Mouse (Mus musculus): ENCODE results near the gene Olfr1230. TPM values are rescaled to one million over a fixed set of nuclear protein-coding genes. Genes with fewer than 3 reads are reported as not detected.

Olfr1230 gene
- polyA plus RNA-seq (2017; shearing (Covaris generic)), result not detected

GRCm38 (mm10) chr2:89297168-89297567, at the start of gene Olfr1230:
Olfr1230 (minus strand) TSS chr2:89297268.

GRCm38 (mm10) chr2:89342298-89342697, 45.2 kb upstream of the Olfr1230 start, which contains the start of gene Olfr1233:
Olfr1233 (minus strand) TSS chr2:89342398.

GRCm38 (mm10) chr2:89329575-89329974, 32.5 kb upstream of the Olfr1230 start, which contains the start of gene Olfr1232:
Olfr1232 (minus strand) TSS chr2:89329675.

GRCm38 (mm10) chr2:89306974-89307373, 9.9 kb upstream of the Olfr1230 start, which contains the start of gene Olfr1231:
Olfr1231 (minus strand) TSS chr2:89307074.

GRCm38 (mm10) chr2:89287914-89288313, 9.2 kb downstream of the Olfr1230 start, which contains the start of gene Olfr1229:
Olfr1229 (minus strand) TSS chr2:89288014.

GRCm38 (mm10) chr2:89253962-89254361, 43.1 kb downstream of the Olfr1230 start, which contains the start of gene Olfr1228:
Olfr1228 (minus strand) TSS chr2:89254062.

Other genes starting within 250 kb of the Olfr1230 start
- not detected for gene Olfr1218, start 236.1 kb downstream of the Olfr1230 start, polyA plus RNA-seq (2017; shearing (Covaris generic))
- gene Olfr1219, start 213.8 kb downstream of the Olfr1230 start, polyA plus RNA-seq (2017; shearing (Covaris generic)), result not detected
- gene Olfr1220, start 190.4 kb downstream of the Olfr1230 start, polyA plus RNA-seq (2017; shearing (Covaris generic)), result 0.30 TPM
- not detected for gene Olfr1221, start 180.0 kb downstream of the Olfr1230 start, polyA plus RNA-seq (2017; shearing (Covaris generic))
- gene Olfr1222, start 164.2 kb downstream of the Olfr1230 start, polyA plus RNA-seq (2017; shearing (Covaris generic)), result not detected
- gene Olfr1223, start 145.7 kb downstream of the Olfr1230 start, polyA plus RNA-seq (2017; shearing (Covaris generic)), result not detected
- not detected for gene Olfr1224-ps1, start 133.2 kb downstream of the Olfr1230 start, polyA plus RNA-seq (2017; shearing (Covaris generic))
- gene Olfr1225, start 122.6 kb downstream of the Olfr1230 start, polyA plus RNA-seq (2017; shearing (Covaris generic)), result not detected
- not detected for gene Olfr1226, start 97.2 kb downstream of the Olfr1230 start, polyA plus RNA-seq (2017; shearing (Covaris generic))
- 0.17 TPM for gene Olfr1228, start 43.2 kb downstream of the Olfr1230 start, polyA plus RNA-seq (2017; shearing (Covaris generic))
- not detected for gene Olfr1229, start 9.3 kb downstream of the Olfr1230 start, polyA plus RNA-seq (2017; shearing (Covaris generic))
- gene Olfr1231, start 9.8 kb upstream of the Olfr1230 start, polyA plus RNA-seq (2017; shearing (Covaris generic)), result not detected
- gene Olfr1232, start 32.4 kb upstream of the Olfr1230 start, polyA plus RNA-seq (2017; shearing (Covaris generic)), result not detected
- gene Olfr1233, start 45.1 kb upstream of the Olfr1230 start, polyA plus RNA-seq (2017; shearing (Covaris generic)), result not detected
- not detected for gene Olfr1234, start 67.6 kb upstream of the Olfr1230 start, polyA plus RNA-seq (2017; shearing (Covaris generic))
- gene Olfr1238, start 112.4 kb upstream of the Olfr1230 start, polyA plus RNA-seq (2017; shearing (Covaris generic)), result not detected
- gene Olfr1239, start 123.1 kb upstream of the Olfr1230 start, polyA plus RNA-seq (2017; shearing (Covaris generic)), result not detected
- gene Olfr1240, start 145.7 kb upstream of the Olfr1230 start, polyA plus RNA-seq (2017; shearing (Covaris generic)), result not detected
- gene Olfr1241, start 189.9 kb upstream of the Olfr1230 start, polyA plus RNA-seq (2017; shearing (Covaris generic)), result not detected
- gene Olfr1242, start 201.1 kb upstream of the Olfr1230 start, polyA plus RNA-seq (2017; shearing (Covaris generic)), result not detected
- not detected for gene Olfr1243, start 234.2 kb upstream of the Olfr1230 start, polyA plus RNA-seq (2017; shearing (Covaris generic))